Mouse (Mus musculus): Measurements from ENCODE around the gene Ell2. TPM values are rescaled to one million over a fixed set of nuclear protein-coding genes. Genes with fewer than 3 reads are reported as not detected.

Ell2 gene
- polyA plus RNA-seq, 1 experiment: 28.9 TPM

- H3K27me3 ChIP-seq (ENCODE audit: control insufficient read depth, insufficient read depth, low read length): no peaks in the 10 kb centered on the region
- H3K36me3 ChIP-seq (ENCODE audit: control insufficient read depth, insufficient read depth, low read length): no peaks in the 10 kb centered on the region
- H3K27ac ChIP-seq (ENCODE audit: control insufficient read depth, insufficient read depth, low read depth, low read length): no peak overlapping the region
- no peak overlapping the region for H3K4me3 ChIP-seq (ENCODE audit: control insufficient read depth, low read depth, low read length)
- no peak for TF ChIP-seq CTCF (IDR thresholded peaks at IDR 0.05; ENCODE audit: control insufficient read depth, insufficient read depth, insufficient replicate concordance, low read depth, low read length)
- TF ChIP-seq POLR2A (IDR thresholded peaks at IDR 0.05; ENCODE audit: control insufficient read depth, low read depth, low read length): no peak
- no peaks in the 10 kb centered on the region for H3K4me1 ChIP-seq (ENCODE audit: control insufficient read depth, insufficient read depth, low read length)
Measured at GRCm38 (mm10) chr13:75807969-75808368, 101.4 kb downstream of the Ell2 start.

GRCm38 (mm10) chr13:75809957-75810356 is 103.4 kb downstream of the Ell2 start:
- no peak overlapping the region for H3K4me3 ChIP-seq (ENCODE audit: control insufficient read depth, low read depth, low read length)
- no peaks in the 10 kb centered on the region for H3K4me1 ChIP-seq (ENCODE audit: control insufficient read depth, insufficient read depth, low read length)
- no peak for TF ChIP-seq CTCF (IDR thresholded peaks at IDR 0.05; ENCODE audit: control insufficient read depth, insufficient read depth, insufficient replicate concordance, low read depth, low read length)
- H3K27me3 ChIP-seq (ENCODE audit: control insufficient read depth, insufficient read depth, low read length): no peaks in the 10 kb centered on the region
- H3K27ac ChIP-seq (ENCODE audit: control insufficient read depth, insufficient read depth, low read depth, low read length): no peak overlapping the region
- H3K36me3 ChIP-seq (ENCODE audit: control insufficient read depth, insufficient read depth, low read length): no peaks in the 10 kb centered on the region

- H3K4me1 ChIP-seq (ENCODE audit: control insufficient read depth, insufficient read depth, low read length): no peaks in the 10 kb centered on the region
- H3K36me3 ChIP-seq (ENCODE audit: control insufficient read depth, insufficient read depth, low read length): no peaks in the 10 kb centered on the region
- H3K27me3 ChIP-seq (ENCODE audit: control insufficient read depth, insufficient read depth, low read length): no peaks in the 10 kb centered on the region
- no peak overlapping the region for H3K4me3 ChIP-seq (ENCODE audit: control insufficient read depth, low read depth, low read length)
- TF ChIP-seq POLR2A (IDR thresholded peaks at IDR 0.05; ENCODE audit: control insufficient read depth, low read depth, low read length) (no peak), CTCF (IDR thresholded peaks at IDR 0.05; ENCODE audit: control insufficient read depth, insufficient read depth, insufficient replicate concordance, low read depth, low read length) (no peak)
- no peak overlapping the region for H3K27ac ChIP-seq (ENCODE audit: control insufficient read depth, insufficient read depth, low read depth, low read length)
Measured at GRCm38 (mm10) chr13:75817183-75817582, 110.6 kb downstream of the Ell2 start.

GRCm38 (mm10) chr13:75818486-75818885 is 111.9 kb downstream of the Ell2 start:
- Histone ChIP-seq H3K4me3 (ENCODE audit: control insufficient read depth, low read depth, low read length) (no peak overlapping the region), H3K36me3 (ENCODE audit: control insufficient read depth, insufficient read depth, low read length) (no peaks in the 10 kb centered on the region), H3K27me3 (ENCODE audit: control insufficient read depth, insufficient read depth, low read length) (no peaks in the 10 kb centered on the region), H3K27ac (ENCODE audit: control insufficient read depth, insufficient read depth, low read depth, low read length) (no peak overlapping the region), H3K4me1 (ENCODE audit: control insufficient read depth, insufficient read depth, low read length) (no peaks in the 10 kb centered on the region)
- no peak for TF ChIP-seq CTCF (IDR thresholded peaks at IDR 0.05; ENCODE audit: control insufficient read depth, insufficient read depth, insufficient replicate concordance, low read depth, low read length)
- no peak for TF ChIP-seq POLR2A (IDR thresholded peaks at IDR 0.05; ENCODE audit: control insufficient read depth, low read depth, low read length)

GRCm38 (mm10) chr13:75818945-75819706 is 112.6 kb downstream of the Ell2 start:
- Histone ChIP-seq H3K4me1 (ENCODE audit: control insufficient read depth, insufficient read depth, low read length) (no peaks in the 10 kb centered on the region), H3K4me3 (ENCODE audit: control insufficient read depth, low read depth, low read length) (no peak overlapping the region), H3K36me3 (ENCODE audit: control insufficient read depth, insufficient read depth, low read length) (no peaks in the 10 kb centered on the region), H3K27ac (ENCODE audit: control insufficient read depth, insufficient read depth, low read depth, low read length) (no peak overlapping the region), H3K27me3 (ENCODE audit: control insufficient read depth, insufficient read depth, low read length) (no peaks in the 10 kb centered on the region)
- TF ChIP-seq POLR2A (IDR thresholded peaks at IDR 0.05; ENCODE audit: control insufficient read depth, low read depth, low read length): no peak
- TF ChIP-seq CTCF (IDR thresholded peaks at IDR 0.05; ENCODE audit: control insufficient read depth, insufficient read depth, insufficient replicate concordance, low read depth, low read length): no peak

GRCm38 (mm10) chr13:75819898-75820297 is 113.3 kb downstream of the Ell2 start:
- no peaks in the 10 kb centered on the region for H3K27me3 ChIP-seq (ENCODE audit: control insufficient read depth, insufficient read depth, low read length)
- H3K27ac ChIP-seq (ENCODE audit: control insufficient read depth, insufficient read depth, low read depth, low read length): no peak overlapping the region

More at GRCm38 (mm10) chr13:75819898-75820297, 113.3 kb downstream of the Ell2 start:
- no peak for TF ChIP-seq POLR2A (IDR thresholded peaks at IDR 0.05; ENCODE audit: control insufficient read depth, low read depth, low read length)
- Histone ChIP-seq H3K36me3 (ENCODE audit: control insufficient read depth, insufficient read depth, low read length) (no peaks in the 10 kb centered on the region), H3K4me1 (ENCODE audit: control insufficient read depth, insufficient read depth, low read length) (no peaks in the 10 kb centered on the region), H3K4me3 (ENCODE audit: control insufficient read depth, low read depth, low read length) (no peak overlapping the region)

Other genes with a start within 250 kb of the Ell2 start
- gene Glrx, start 133.1 kb downstream of the Ell2 start, polyA plus RNA-seq (2012; rRNA removed): 4.3 and 4.5 TPM in 2 replicates
- 15.1 and 39.3 TPM in 2 replicates for gene Rhobtb3, start 237.2 kb downstream of the Ell2 start, polyA plus RNA-seq (2012; rRNA removed)